Mouse (Mus musculus) hindlimb bud, embryonic 11.5 days (tissue): ENCODE results near the gene Tmem178.
"Not testable (repeated sequence)": the region's sequence is repeated elsewhere in the genome, so short reads cannot be mapped to it uniquely, and the experiment has no call there.

Experiments used
- DNase-seq: peaks from one replicate; pipeline ENCODE4 v3.0.0-alpha.2; 2012; ENCODE audit warnings: low read depth, low spot score; ENCODE audit errors: extremely low spot score

The Tmem178 gene

DNA sequence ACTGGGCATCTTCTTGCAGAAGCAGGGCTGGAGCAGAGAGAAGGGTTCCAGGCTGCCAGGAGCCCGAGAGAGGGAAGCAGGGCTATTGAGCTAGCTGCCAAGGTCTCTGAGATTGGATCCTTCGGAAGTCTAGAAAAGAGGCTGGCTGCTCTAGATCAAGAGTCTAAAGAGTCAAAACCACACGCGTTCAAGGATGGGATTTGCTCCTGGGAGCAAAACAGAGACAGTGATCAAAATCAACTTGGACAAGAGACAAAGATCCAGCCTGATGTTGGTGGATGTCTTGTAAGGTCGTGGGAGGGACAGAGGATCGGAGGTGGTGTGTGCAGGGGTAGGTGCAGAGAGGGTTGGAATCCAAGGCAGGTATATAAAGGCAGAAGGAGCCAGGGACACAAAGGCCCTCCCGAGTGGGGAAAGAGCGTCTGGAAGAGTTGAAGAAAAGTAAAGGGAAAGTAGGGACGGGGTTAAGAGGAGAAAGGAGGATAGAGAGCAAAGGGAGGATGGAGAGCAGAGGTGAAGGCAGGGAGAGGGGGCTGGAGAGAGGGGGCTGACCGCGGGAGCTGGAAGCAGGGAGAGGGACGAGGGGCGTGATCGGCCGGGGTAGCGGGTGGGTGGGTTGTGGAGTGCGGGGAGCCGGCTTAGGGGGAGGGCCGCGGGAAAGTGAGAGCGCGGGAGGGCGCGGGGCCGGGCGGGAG, 450 bp upstream of the Tmem178 start:
- DNase-seq = peak; percentile 10

DNA sequence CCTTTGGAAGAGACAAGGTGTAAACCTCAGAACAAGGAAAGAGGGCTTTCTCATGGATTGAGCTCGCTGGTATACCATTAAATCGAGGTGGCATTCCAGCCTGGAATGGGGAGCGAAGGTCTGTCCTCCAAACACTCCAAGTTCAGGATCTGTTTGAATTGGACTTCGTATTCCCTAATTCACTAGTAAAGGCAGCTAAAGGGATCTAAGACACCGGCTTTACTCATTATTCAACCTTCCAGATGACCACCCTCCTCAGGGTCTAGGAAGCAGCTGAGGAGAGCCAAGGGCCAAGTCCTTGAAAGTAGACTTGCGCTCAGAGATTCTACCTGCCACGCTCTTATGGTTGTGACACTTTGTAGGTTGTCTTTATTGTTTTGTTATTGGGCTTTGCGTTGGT, 1.1 kb downstream of the Tmem178 start:
- not testable (repeated sequence) for DNase-seq

DNA sequence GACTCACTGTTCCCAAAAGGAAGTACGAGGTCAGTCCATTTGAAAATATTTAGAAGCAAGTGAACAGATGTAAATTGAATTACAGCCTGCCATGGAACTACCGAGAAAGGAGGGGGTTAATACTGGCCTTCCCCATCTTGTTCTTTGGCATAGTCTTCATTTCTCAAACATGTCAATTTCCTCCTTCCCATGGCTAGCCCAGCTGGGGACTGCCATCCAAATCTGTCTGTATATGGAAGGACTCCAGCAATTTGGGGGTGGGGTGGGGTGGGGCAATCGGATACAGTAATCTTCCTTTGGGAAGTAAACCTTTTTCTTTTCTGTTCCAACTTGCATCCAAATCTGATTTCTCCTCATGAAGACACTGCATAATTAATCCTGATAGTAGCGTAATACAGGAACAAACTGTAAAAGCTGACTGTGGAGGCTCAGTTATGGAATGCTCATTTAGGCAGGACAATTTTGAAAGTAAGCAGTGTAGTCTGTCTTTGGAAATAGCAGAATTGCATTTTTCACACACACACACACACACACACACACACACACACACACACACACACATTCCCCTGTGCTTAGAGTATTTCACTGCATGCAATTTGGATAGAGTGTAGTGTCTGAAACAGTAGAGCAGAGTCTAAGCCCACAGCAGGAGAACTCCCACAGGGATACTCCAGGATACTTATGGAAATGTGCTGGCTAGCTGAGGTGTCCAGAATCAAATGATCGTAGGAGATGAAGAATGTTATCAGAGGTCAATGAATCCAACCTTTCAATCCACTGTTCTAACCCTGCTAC, 1.9 kb downstream of the Tmem178 start:
- DNase-seq = no peak

DNA sequence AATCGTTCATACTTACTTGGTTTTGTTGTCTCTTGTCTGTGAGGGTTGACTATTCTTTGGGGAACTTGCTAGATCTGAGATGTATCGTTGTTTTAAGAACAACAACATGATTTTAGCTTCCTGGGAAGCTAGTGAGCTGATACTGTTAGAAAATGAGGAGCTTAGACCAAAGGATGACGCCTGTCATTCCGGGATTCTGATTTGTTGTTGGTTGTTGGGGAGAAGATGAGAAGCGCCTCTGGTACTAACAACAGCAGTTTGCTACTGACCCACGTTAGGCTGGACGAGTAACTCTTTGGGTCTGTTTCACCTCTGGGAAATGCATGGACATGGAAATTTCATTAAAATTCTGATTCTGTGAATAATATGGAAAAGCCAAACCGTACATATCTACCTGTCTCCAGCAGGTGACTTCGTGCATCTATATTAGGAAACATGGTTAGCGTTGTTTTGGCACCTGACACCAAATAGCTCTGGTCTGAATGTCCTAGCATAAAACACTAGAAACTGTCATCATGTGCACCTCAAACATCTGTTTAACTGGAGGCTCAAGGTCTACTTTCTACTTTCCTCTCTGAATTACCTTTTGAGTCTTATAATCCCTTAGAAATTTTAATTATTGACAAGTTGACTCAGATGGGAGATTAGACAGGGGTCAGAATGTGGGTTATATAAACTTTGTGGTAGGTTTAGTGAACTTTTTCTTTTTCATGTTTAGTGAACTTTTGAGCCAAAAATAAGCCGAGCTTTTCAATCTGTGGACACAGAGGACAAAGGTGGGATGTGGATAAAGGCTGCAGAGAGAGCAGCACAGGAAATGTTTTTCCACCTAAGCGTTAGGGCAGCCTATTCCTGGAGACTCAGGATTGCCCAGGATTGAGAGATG, 2.9 kb downstream of the Tmem178 start:
- no peak for DNase-seq

DNA sequence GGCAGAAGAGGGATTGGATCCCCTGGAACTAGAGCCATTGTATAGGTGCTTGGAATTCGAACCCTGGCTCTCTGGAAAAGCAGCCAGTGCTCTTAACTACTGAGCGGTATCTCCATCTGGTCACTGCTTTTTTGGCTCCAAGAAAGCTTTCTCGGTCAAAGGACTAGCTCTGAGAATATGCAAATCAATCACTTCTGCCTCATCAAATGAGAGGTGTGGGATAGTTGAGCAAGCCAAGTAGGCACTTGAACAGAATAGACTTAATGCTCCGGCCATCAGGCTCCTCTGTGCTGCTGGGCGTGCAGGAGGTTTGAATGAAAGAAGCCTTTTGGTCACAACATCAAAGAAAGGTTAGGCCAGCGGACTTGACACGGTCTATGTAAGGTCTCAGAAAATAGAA, 5.0 kb downstream of the Tmem178 start:
- no peak for DNase-seq

DNA sequence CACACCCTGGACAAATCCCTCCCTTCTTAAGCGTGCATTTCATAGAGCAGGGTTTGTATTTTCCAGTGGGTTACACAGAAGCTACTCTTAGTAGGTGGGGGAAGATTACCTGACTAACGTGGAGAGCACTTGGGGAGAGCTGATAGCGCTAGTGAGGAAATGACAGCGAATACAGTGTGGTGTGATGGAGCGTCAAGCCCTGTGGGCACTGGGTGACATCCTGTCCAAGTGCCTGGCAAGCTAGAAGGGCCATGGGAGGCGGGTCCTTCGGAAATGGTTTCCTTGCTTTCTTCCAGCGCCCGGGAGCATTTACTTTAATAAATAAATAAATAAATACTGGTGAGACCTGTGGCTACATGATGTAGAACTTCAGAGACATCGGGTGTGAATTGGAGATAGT, 5.5 kb downstream of the Tmem178 start:
- DNase-seq = no peak

DNA sequence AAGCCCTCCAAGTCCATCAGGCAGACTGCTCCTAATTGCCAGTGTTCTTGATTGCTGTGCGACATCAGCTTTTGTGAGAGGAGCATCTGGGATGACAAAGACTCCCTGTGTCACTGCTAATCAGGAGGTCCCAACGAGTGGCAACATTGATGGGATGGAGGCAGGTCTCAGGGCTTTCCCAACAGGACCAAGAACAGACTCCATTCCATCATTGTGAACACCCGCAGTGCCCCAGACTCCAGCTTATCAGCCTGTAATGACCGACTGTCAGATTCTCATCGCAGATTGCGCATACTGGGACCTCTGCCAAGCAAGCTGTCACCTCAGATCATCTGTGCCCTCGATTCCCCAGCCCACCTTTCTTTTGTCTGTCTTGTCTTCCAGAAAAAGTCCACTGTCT, 7.9 kb downstream of the Tmem178 start:
- DNase-seq = no peak

DNA sequence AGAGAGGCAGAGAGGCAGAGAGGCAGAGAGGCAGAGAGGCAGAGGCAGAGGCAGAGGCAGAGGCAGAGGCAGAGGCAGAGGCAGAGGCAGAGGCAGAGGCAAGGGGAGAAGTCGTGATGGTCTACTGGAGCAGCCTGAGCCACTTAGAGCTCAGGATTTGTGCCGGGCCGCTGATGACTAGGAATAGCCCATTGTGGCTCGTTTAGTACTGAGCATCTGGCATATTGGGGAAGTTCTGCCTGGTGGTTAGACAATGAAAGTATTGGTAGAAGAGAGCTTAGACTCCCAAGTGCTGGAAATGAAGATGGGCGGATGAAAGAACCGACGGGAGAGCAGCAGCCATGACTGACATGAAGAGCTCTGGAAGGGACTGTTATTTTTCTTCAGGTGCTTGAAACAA, 11.0 kb downstream of the Tmem178 start:
- DNase-seq = no peak

DNA sequence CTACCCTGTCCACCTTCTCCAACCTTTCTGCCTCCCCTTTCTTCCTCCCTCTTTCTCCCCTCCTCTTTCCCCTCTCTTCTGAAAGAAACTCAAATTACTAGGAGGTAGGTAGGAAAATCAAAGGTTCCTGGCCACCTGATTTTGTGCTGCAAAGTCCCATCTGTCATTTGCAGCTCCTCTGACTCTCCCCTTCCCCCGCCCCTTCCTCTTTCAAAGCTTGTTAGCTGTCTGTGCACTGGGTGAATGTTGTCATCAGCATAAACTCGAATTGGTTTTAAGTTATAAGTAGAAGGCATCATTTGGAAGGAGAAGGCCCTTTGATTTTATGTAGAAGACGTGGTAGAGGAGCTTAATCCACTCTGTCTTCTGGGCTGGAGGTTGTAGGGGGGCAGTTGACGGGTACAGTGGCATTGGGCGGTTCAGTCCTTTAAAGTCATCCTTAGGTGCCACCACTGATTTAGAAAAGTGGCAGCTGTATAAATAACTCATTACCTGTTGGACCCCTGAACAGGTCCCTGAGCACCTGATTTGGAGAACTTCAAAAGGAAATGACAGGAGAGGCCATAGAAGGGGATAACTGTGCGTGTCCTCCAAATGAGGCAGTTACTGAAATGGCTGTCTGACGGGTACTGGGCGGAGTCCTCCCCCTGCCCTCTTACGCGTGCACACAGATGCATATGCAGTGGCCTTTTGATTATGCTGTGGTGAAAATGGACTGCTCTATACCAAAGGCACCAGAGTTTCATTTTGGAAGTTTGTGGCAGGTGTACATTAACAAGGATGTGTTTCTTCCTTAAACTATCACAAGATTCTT, 11.8 kb downstream of the Tmem178 start:
- no peak for DNase-seq

DNA sequence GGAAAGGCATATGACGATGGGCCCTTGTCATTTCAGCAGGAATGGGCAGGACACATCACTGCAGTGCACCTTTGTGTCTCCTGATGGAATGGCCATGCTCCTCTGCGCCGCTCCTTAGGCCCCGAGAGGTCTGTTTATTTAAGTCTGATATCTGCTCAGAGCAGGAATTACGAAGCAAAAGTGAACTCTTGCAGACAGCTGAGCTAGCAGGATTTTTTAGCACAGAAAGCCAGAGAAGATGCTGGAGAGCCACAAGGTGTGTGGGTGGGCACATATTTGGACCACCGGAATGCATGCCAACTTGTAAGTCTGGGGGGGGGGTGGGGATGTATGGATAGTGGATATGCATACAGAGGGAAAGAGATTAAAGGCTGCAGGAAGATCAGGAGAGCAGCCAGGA, 13.9 kb downstream of the Tmem178 start:
- no peak for DNase-seq

DNA sequence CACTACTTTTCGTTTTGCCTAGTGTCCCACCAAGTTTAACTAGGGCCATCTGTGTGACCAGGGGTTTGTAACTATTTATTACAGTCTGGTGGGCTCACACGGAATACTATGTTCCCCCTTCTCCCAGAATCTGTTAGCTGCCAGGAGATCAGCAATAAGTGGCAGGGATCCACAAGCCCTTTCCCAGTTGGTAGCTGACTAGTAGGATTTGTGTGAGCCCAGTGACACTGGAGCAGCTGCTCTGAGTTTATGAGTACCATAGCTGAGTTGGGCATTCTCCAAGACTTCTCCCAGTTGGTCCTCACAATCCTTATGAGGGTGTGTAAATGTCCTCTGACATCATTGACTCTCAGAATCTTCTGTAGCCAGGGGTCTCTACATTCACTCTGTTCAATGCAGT, 15.4 kb downstream of the Tmem178 start:
- no peak for DNase-seq

DNA sequence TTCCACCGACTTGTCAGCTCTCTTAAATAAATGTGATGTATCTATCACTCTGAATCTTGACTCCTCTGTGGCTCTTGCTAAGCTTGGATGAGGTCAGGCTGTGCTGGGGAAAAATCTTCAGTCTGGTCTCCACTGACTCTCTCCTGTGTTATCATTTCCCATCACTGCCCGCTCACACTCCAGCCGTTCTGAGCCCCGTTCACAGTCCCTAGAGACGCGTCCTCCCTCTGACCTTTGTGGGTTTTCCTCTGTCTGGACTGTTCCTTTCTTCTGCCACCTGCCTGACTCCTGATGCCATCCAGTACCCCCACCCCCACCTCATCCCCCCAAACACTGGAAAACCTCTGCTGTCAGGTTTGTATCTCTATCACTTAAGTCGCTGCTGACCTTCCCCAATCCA, 23.0 kb downstream of the Tmem178 start:
- DNase-seq = no peak

DNA sequence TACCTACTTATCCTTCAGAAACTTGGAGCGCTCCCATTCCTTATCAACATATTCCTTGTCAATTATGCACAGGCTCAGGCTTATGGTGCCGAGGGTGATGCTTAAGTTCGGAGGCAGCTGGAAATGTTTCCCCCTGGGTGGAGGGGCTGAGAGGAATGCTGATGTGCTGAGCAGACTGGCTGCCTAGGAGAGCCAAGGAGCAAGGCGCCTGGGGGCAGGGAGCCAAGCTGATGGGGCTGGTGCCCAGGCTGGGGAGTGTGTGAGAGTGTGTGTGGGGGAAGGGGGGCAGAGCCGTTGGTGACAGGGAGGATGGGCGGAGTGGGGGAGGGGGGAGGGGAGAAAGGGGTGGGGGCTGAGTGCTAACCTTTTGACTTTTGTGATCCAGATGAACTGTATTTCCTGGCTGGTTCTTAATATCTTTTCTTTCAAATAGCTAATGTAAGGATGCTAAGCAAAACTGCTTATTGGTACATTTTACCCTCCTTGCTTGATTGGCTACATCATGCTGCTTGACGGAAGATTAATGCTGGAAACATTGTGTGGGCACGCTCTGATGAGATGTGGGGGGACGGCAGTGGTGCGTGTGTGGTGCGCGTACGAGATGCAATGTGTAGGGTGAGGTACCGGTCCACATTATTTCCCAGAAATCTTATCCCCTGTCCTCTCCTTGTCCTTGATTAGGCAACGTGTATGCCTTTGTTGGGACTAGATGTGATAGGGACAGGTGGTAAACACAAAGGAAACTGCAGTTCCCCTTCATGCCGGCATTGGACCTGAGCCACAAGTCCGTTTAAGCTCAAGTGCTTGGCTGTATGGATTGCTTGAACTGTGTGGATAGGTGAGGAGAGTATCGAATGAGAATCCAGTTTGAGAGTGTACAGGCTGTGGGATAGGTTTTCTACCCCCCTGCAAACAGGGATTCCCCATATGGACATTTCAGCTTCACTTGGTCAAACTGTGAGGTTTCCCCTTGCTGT, 25.5 kb downstream of the Tmem178 start:
- DNase-seq = no peak

DNA sequence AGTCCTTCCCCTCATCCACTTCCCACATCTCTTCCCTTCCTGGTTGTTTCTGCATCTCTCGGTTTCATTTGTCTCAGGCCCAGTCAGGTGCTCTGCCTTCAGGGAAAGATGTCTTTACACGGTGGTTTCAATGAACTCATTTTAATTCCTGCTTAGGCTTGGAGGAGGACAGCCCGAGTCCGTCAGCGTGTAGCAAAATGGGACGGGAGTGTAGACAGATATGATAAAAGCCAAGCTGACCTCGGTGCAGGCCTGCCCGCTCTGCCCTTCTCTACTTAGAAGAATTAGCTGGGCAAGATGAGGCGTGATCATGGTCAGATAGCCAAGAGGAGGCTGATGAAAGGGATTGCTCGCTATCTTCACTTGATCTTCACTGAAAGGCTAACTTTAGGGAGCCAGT, 26.3 kb downstream of the Tmem178 start:
- no peak for DNase-seq

DNA sequence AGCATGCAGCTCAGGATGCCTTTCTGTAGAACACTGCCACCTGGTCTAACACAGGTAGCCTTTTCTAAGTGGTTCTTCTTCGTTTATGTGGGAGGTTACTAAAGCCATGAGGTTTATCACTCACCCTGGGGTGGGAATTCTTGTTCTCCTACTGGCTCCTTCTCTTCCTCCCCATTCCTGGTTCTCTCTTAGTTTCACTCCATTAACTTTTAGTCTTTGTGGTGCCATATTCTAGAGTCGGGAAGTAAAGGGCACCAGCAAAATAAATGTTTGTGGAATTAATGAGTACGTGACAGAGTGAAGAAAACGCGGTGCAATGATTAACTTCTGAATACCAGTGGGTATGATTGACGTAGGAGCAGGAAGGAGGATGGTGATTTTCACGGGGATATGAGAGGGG, 28.5 kb downstream of the Tmem178 start:
- DNase-seq = no peak

DNA sequence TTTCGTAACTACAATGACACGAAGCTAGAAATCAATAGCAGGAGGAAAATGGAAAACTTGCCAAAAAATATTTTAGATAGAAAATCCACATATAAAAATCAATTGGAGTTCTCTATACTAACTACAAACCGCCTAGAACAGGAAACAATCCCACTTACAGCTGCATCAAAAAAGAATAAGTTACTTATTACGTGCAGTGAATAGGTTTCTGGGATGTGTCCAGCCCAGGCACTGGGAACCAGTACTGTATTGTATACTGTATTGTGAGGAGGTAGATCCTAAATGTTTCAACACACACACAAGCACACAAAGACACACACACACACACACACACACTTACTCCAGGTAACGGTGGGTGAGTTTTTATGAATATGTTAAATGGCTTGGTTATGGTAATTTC, 32.8 kb downstream of the Tmem178 start:
- DNase-seq = no peak

DNA sequence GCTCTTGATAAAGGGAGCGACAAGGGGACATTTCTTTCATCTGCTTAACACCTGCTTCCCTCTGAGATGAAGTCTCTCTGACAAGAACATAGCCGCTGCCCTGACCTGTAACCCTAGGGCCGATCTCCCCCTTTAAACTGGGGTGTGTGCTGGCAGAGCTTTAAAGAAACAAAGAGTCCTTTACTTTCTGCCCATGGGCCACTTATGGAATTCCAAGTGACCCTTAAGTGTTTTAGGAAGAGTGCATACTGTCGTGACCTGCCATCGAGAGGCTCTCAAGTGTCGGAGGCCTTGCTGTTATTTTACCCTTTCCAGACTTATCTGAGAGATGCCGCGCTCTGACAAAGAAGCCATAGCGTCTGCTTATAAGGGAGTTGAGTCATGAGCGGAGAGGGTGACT, 35.7 kb downstream of the Tmem178 start:
- no peak for DNase-seq

DNA sequence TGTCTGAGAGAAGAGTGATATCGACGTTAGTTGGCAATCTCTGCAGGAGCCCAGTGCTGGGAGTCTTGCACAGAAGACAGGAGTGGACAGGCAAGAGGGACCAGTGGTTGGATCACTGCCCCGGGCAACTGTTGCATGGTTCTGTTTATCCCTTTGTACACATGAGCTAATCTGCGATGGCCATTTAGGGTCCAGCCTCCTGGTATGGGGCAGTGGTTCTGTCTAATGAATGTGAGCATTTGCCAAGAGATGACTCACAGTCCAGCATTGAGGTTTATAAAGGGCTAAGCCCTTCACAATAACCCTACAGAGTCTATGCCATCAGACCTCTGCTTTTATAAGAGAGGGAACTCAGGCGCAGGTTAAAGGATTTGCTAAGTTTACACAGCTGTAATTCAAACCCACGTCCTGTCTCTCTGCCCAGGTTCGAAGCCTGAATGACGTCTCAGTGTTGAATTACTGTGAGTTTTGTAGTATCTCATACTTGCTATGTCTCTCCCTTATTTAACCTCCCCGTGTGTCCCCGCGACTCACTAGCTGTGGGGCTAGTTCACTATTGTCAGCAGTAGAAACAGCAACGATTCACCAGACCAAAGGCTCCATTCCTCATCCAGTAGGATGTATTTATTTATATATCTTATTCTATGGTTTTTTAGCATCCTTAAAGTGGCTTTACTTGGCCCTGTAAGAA, 37.4 kb downstream of the Tmem178 start:
- DNase-seq = no peak

DNA sequence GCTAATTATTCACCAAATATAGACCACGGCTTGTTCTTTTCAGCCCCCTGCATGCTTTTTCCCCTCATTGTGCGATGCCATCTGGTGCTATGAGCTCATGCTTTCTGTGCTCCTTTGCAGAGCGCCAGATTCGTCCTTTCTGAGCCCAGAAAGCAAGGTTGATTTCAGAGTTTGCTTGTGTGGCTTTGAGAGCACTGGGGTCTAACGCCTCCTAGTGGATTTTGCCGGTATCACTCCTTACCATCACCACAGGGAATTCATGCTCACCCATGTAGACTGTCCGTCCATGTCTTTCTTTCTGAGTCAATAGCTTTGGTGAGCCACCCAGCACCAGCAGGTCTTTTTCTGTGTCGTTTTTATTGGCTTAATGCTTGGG, 38.0 kb downstream of the Tmem178 start:
- DNase-seq = peak; percentile 82
